Mouse (Mus musculus): ENCODE results near the gene Exoc8.

Gene Exoc8

DNA sequence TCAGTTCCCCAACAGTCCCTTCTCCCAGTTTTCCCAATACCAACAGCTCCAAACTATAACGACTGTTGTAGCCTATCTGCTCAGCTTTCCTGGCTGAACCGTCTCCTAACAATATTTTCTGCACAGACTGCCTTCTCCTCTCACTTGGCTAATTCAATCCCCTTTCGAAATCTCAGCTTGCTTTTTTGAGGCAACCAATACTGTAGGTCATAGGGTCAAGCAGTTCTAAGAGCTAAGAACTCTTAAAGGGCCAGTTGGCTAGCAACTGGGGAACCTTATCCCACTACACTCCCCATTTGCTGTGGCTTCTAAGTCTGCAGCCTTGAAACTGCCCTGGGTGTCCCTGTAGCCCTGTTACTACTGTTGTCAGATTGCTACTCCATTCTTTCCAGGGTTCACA, 52.4 kb downstream of the Exoc8 start:
- DNase-seq = peak; percentile 71
